23 mouse cellular contexts compared by ENCODE assay signal in genomic region chr8:94549041-94549440, GRCm38 (mm10). TPM values are rescaled to one million over a fixed set of nuclear protein-coding genes. Genes with fewer than 3 reads are reported as not detected.
DNase-seq lines count a peak whose midpoint lies in the region; ATAC-seq and TF ChIP-seq lines count a peak whose summit lies in the region.
"Had no signal": no experiment of that assay in that cellular context is flagged by ENCODE, and none has a peak within 500 bp of the region (broad histone marks: within the 10 kb centered on the region; RNA-seq: fewer than 3 reads in every experiment).

No protein-coding gene starts in this region.

- no peak overlapping the region for H3K4me3 ChIP-seq in forebrain, embryonic 12.5 days (replicated peaks)
- H3K4me3 ChIP-seq in forebrain, embryonic 13.5 days, result no peak overlapping the region
- H3K4me3 ChIP-seq in hindbrain, postnatal 0 days (ENCODE audit: low read length), result no peak overlapping the region
- no peak overlapping the region for H3K4me3 ChIP-seq in hindbrain, embryonic 11.5 days (ENCODE audit: low read depth, low read length)
- no peak overlapping the region for H3K4me3 ChIP-seq in midbrain, embryonic 11.5 days (ENCODE audit: low read depth, low read length)
- no peak overlapping the region for H3K4me3 ChIP-seq in midbrain, embryonic 15.5 days
- H3K4me3 ChIP-seq in brown adipose tissue, adult 24 weeks (ENCODE audit: insufficient read depth, low read depth, low read length), result no peak overlapping the region
- H3K4me3 ChIP-seq: heart, embryonic 15.5 days; hindbrain, embryonic 13.5 days; limb, embryonic 10.5 days; neural tube, embryonic 15.5 days had no signal

- no peaks in the 10 kb centered on the region for H3K9me3 ChIP-seq in forebrain, embryonic 12.5 days
- no peaks in the 10 kb centered on the region for H3K9me3 ChIP-seq in forebrain, embryonic 13.5 days (replicated peaks)
- no peaks in the 10 kb centered on the region for H3K9me3 ChIP-seq in hindbrain, postnatal 0 days (ENCODE audit: low read length)
- H3K9me3 ChIP-seq in hindbrain, embryonic 11.5 days (ENCODE audit: control insufficient read depth, low read length), result no peaks in the 10 kb centered on the region
- no peaks in the 10 kb centered on the region for H3K9me3 ChIP-seq in midbrain, embryonic 11.5 days (ENCODE audit: control insufficient read depth, low read length)
- H3K9me3 ChIP-seq in midbrain, embryonic 15.5 days, result no peaks in the 10 kb centered on the region
- H3K9me3 ChIP-seq: heart, embryonic 15.5 days; hindbrain, embryonic 13.5 days; limb, embryonic 10.5 days; neural tube, embryonic 15.5 days had no signal

- TF ChIP-seq CTCF in hindbrain, postnatal 0 days (IDR thresholded peaks at IDR 0.05; ENCODE audit: low read depth), result no peak

- DNase-seq in hindbrain, postnatal 0 days (ENCODE audit: low spot score), result no peak
- DNase-seq in hindbrain, embryonic 11.5 days (ENCODE audit: low spot score), result no peak
- no peak for DNase-seq in midbrain, embryonic 11.5 days (ENCODE audit: low spot score, missing footprints)
- DNase-seq: adrenal gland, postnatal 36 days; cerebellum, adult 8-10 months; heart, adult 11 months; kidney, postnatal 10 days; lung, adult 2 months; right cerebral cortex, postnatal 14 days; spleen, adult 18-20 months had no signal

- no peak overlapping the region for H3K27ac ChIP-seq in forebrain, embryonic 12.5 days
- H3K27ac ChIP-seq in forebrain, embryonic 13.5 days, result no peak overlapping the region
- H3K27ac ChIP-seq in hindbrain, postnatal 0 days, result peak overlapping the region; percentile 29; the same call in 1 of the 2 replicates
- no peak overlapping the region for H3K27ac ChIP-seq in hindbrain, embryonic 11.5 days (ENCODE audit: low read depth, low read length)
- H3K27ac ChIP-seq in midbrain, embryonic 11.5 days (ENCODE audit: low read depth, low read length), result no peak overlapping the region
- no peak overlapping the region for H3K27ac ChIP-seq in midbrain, embryonic 15.5 days
- peak overlapping the region; percentile 31 for H3K27ac ChIP-seq in brown adipose tissue, adult 24 weeks (replicated peaks; ENCODE audit: low read depth, low read length)
- H3K27ac ChIP-seq: heart, embryonic 15.5 days; hindbrain, embryonic 13.5 days; limb, embryonic 10.5 days had no signal

- H3K36me3 ChIP-seq in forebrain, embryonic 12.5 days (replicated peaks), result no peaks in the 10 kb centered on the region
- no peaks in the 10 kb centered on the region for H3K36me3 ChIP-seq in forebrain, embryonic 13.5 days (ENCODE audit: poor library complexity, severe bottlenecking)
- no peaks in the 10 kb centered on the region for H3K36me3 ChIP-seq in hindbrain, postnatal 0 days (ENCODE audit: insufficient read depth, low read length)
- no peaks in the 10 kb centered on the region for H3K36me3 ChIP-seq in hindbrain, embryonic 11.5 days (ENCODE audit: control insufficient read depth, insufficient read depth, low read length)
- H3K36me3 ChIP-seq in midbrain, embryonic 11.5 days (ENCODE audit: control insufficient read depth, insufficient read depth, low read length), result no peaks in the 10 kb centered on the region
- H3K36me3 ChIP-seq in midbrain, embryonic 15.5 days (replicated peaks), result no peaks in the 10 kb centered on the region
- H3K36me3 ChIP-seq: heart, embryonic 15.5 days; hindbrain, embryonic 13.5 days; limb, embryonic 10.5 days; neural tube, embryonic 15.5 days had no signal

- ATAC-seq in forebrain, embryonic 12.5 days (ENCODE audit: low FRiP score), result no peak
- ATAC-seq in forebrain, embryonic 13.5 days, result no peak
- ATAC-seq in hindbrain, postnatal 0 days, result no peak
- ATAC-seq in hindbrain, embryonic 11.5 days (ENCODE audit: low FRiP score), result no peak
- no peak for ATAC-seq in midbrain, embryonic 11.5 days (ENCODE audit: low FRiP score)
- no peak for ATAC-seq in midbrain, embryonic 15.5 days (replicated peaks)
- ATAC-seq in frontal cortex, adult (ENCODE audit: low TSS enrichment), result no peak
- ATAC-seq: CD4-positive, CD25-positive, alpha-beta regulatory T cell, adult 4 months; forebrain, embryonic 16.5 days; intestine, postnatal 0 days had no signal

- H3K4me2 ChIP-seq in forebrain, embryonic 12.5 days, result no peak overlapping the region
- no peak overlapping the region for H3K4me2 ChIP-seq in forebrain, embryonic 13.5 days
- no peak overlapping the region for H3K4me2 ChIP-seq in hindbrain, postnatal 0 days (ENCODE audit: low read depth, low read length)
- H3K4me2 ChIP-seq in hindbrain, embryonic 11.5 days (replicated peaks; ENCODE audit: low read depth, low read length), result no peak overlapping the region
- no peak overlapping the region for H3K4me2 ChIP-seq in midbrain, embryonic 11.5 days
- no peak overlapping the region for H3K4me2 ChIP-seq in midbrain, embryonic 15.5 days
- H3K4me2 ChIP-seq: heart, embryonic 15.5 days; hindbrain, embryonic 13.5 days; liver, embryonic 11.5 days; neural tube, embryonic 15.5 days had no signal

- H3K9ac ChIP-seq in forebrain, embryonic 12.5 days, result 0 out of 2 replicates have a peak overlapping the region, but pooled peaks have one; percentile 12
- no peak overlapping the region for H3K9ac ChIP-seq in forebrain, embryonic 13.5 days
- H3K9ac ChIP-seq in hindbrain, postnatal 0 days (replicated peaks; ENCODE audit: low read length), result no peak overlapping the region
- H3K9ac ChIP-seq in hindbrain, embryonic 11.5 days (ENCODE audit: low read depth, low read length), result no peak overlapping the region
- 0 out of 2 replicates have a peak overlapping the region, but pooled peaks have one; percentile 39 for H3K9ac ChIP-seq in midbrain, embryonic 11.5 days (ENCODE audit: low read length)
- no peak overlapping the region for H3K9ac ChIP-seq in midbrain, embryonic 15.5 days
- H3K9ac ChIP-seq: heart, embryonic 15.5 days; hindbrain, embryonic 13.5 days; neural tube, embryonic 15.5 days had no signal

- H3K4me1 ChIP-seq in forebrain, embryonic 12.5 days, result peaks cover 45% of the 10 kb centered on the region
- H3K4me1 ChIP-seq in forebrain, embryonic 13.5 days, result peaks cover 39% of the 10 kb centered on the region
- peaks cover 17% of the 10 kb centered on the region for H3K4me1 ChIP-seq in hindbrain, postnatal 0 days (ENCODE audit: insufficient read depth, low read length)
- H3K4me1 ChIP-seq in hindbrain, embryonic 11.5 days (replicated peaks; ENCODE audit: control insufficient read depth, insufficient read depth, low read length), result peaks cover 8% of the 10 kb centered on the region; the same call in 1 of the 2 replicates
- H3K4me1 ChIP-seq in midbrain, embryonic 11.5 days (ENCODE audit: control insufficient read depth, insufficient read depth, low read length), result peaks cover 30% of the 10 kb centered on the region
- H3K4me1 ChIP-seq in midbrain, embryonic 15.5 days, result peaks cover 24% of the 10 kb centered on the region
- H3K4me1 ChIP-seq in brown adipose tissue, adult 24 weeks (ENCODE audit: control insufficient read depth, insufficient read depth, insufficient read length, low read length), result peaks cover 3% of the 10 kb centered on the region

- WGBS in forebrain, embryonic 12.5 days, result 63% methylated on average over 5 of the region's 5 CpGs
- 55% methylated on average over 5 of the region's 5 CpGs for WGBS in forebrain, embryonic 13.5 days
- WGBS in hindbrain, postnatal 0 days, result 42% methylated on average over 5 of the region's 5 CpGs
- 69% methylated on average over 5 of the region's 5 CpGs for WGBS in hindbrain, embryonic 11.5 days
- 59% methylated on average over 5 of the region's 5 CpGs for WGBS in midbrain, embryonic 11.5 days
- 55% methylated on average over 5 of the region's 5 CpGs for WGBS in midbrain, embryonic 15.5 days

- no peaks in the 10 kb centered on the region for H3K27me3 ChIP-seq in forebrain, embryonic 12.5 days
- H3K27me3 ChIP-seq in forebrain, embryonic 13.5 days, result no peaks in the 10 kb centered on the region
- no peaks in the 10 kb centered on the region for H3K27me3 ChIP-seq in hindbrain, postnatal 0 days (ENCODE audit: insufficient read depth, low read length)
- no peaks in the 10 kb centered on the region for H3K27me3 ChIP-seq in hindbrain, embryonic 11.5 days (ENCODE audit: control insufficient read depth, insufficient read depth, low read length)
- peaks cover 3% of the 10 kb centered on the region; the same call in 1 of the 2 replicates for H3K27me3 ChIP-seq in midbrain, embryonic 11.5 days (ENCODE audit: control insufficient read depth, insufficient read depth, low read length)
- H3K27me3 ChIP-seq in midbrain, embryonic 15.5 days (replicated peaks), result no peaks in the 10 kb centered on the region
- H3K27me3 ChIP-seq: heart, embryonic 15.5 days; neural tube, embryonic 15.5 days had no signal

RNA-seq across cellular contexts. Expression of gene Cpne2, which starts 16.3 kb away (rescaled TPM):
- 18.2 and 18.5 TPM in 2 replicates for polyA plus RNA-seq in forebrain, embryonic 12.5 days (2016; fragmentation: Nextera tagmentation; extraction: Ambion mirVana)
- polyA plus RNA-seq in forebrain, embryonic 13.5 days (2015; fragmentation: Nextera tagmentation; extraction: Ambion mirVana), result 14.3 and 18.6 TPM in 2 replicates
- 45.5 and 57.8 TPM in 2 replicates for total RNA-seq in hindbrain, postnatal 0 days (2014; rRNA removed)
- polyA plus RNA-seq in hindbrain, postnatal 0 days (2015; fragmentation: Nextera tagmentation; extraction: Ambion mirVana), result 33.6 and 39.3 TPM in 2 replicates
- polyA plus RNA-seq in hindbrain, embryonic 11.5 days (2014; fragmentation: Nextera tagmentation; extraction: Ambion mirVana), result 9.8 and 10.1 TPM in 2 replicates
- polyA plus RNA-seq in midbrain, embryonic 11.5 days (2014; fragmentation: Nextera tagmentation; extraction: Ambion mirVana), result 11.1 and 12.4 TPM in 2 replicates
- polyA plus RNA-seq in midbrain, embryonic 15.5 days (2015; fragmentation: Nextera tagmentation; extraction: Ambion mirVana), result 15.2 and 18.8 TPM in 2 replicates
- 4.9 and 6.0 TPM in 2 replicates for polyA plus RNA-seq in brown adipose tissue, adult 24 weeks (2012; ENCODE audit: insufficient read depth, insufficient read length, missing spikeins)

RNA-seq across cellular contexts. Expression of gene Rspry1, which starts 52.7 kb away (rescaled TPM):
- 53.4 and 54.7 TPM in 2 replicates for polyA plus RNA-seq in forebrain, embryonic 12.5 days (2016; fragmentation: Nextera tagmentation; extraction: Ambion mirVana)
- polyA plus RNA-seq in forebrain, embryonic 13.5 days (2015; fragmentation: Nextera tagmentation; extraction: Ambion mirVana), result 48.1 and 54.3 TPM in 2 replicates
- 29.6 and 36.1 TPM in 2 replicates for total RNA-seq in hindbrain, postnatal 0 days (2014; rRNA removed)
- 31.4 and 34.1 TPM in 2 replicates for polyA plus RNA-seq in hindbrain, postnatal 0 days (2015; fragmentation: Nextera tagmentation; extraction: Ambion mirVana)
- 45.5 and 50.4 TPM in 2 replicates for polyA plus RNA-seq in hindbrain, embryonic 11.5 days (2014; fragmentation: Nextera tagmentation; extraction: Ambion mirVana)
- polyA plus RNA-seq in midbrain, embryonic 11.5 days (2014; fragmentation: Nextera tagmentation; extraction: Ambion mirVana), result 50.7 and 51.9 TPM in 2 replicates
- polyA plus RNA-seq in midbrain, embryonic 15.5 days (2015; fragmentation: Nextera tagmentation; extraction: Ambion mirVana), result 53.3 and 56.1 TPM in 2 replicates
- polyA plus RNA-seq in brown adipose tissue, adult 24 weeks (2012; ENCODE audit: insufficient read depth, insufficient read length, missing spikeins), result 13.9 and 15.6 TPM in 2 replicates

RNA-seq across cellular contexts. Expression of gene Fam192a, which starts 52.8 kb away (rescaled TPM):
- polyA plus RNA-seq in forebrain, embryonic 12.5 days (2016; fragmentation: Nextera tagmentation; extraction: Ambion mirVana), result 116 and 122 TPM in 2 replicates
- 108 TPM in 2 replicates for polyA plus RNA-seq in forebrain, embryonic 13.5 days (2015; fragmentation: Nextera tagmentation; extraction: Ambion mirVana)
- 24.4 and 32.7 TPM in 2 replicates for total RNA-seq in hindbrain, postnatal 0 days (2014; rRNA removed)
- polyA plus RNA-seq in hindbrain, postnatal 0 days (2015; fragmentation: Nextera tagmentation; extraction: Ambion mirVana), result 64.6 and 66.9 TPM in 2 replicates
- polyA plus RNA-seq in hindbrain, embryonic 11.5 days (2014; fragmentation: Nextera tagmentation; extraction: Ambion mirVana), result 110 TPM in 2 replicates
- 107 and 127 TPM in 2 replicates for polyA plus RNA-seq in midbrain, embryonic 11.5 days (2014; fragmentation: Nextera tagmentation; extraction: Ambion mirVana)
- polyA plus RNA-seq in midbrain, embryonic 15.5 days (2015; fragmentation: Nextera tagmentation; extraction: Ambion mirVana), result 75.0 and 75.2 TPM in 2 replicates
- 31.0 and 41.0 TPM in 2 replicates for polyA plus RNA-seq in brown adipose tissue, adult 24 weeks (2012; ENCODE audit: insufficient read depth, insufficient read length, missing spikeins)

Comparison
In these comparisons a context has a peak if more than half of its experiments do, and no peak if none do; other contexts are left out.
1. H3K27ac ChIP-seq: peak in hindbrain, postnatal 0 days (single experiment) and brown adipose tissue, adult 24 weeks (single experiment); none in forebrain, embryonic 12.5 days (single experiment), forebrain, embryonic 13.5 days (single experiment), hindbrain, embryonic 11.5 days (single experiment), midbrain, embryonic 11.5 days (single experiment) and midbrain, embryonic 15.5 days (single experiment).
2. H3K9ac ChIP-seq: peak in forebrain, embryonic 12.5 days (single experiment) and midbrain, embryonic 11.5 days (single experiment); none in forebrain, embryonic 13.5 days (single experiment), hindbrain, postnatal 0 days (single experiment), hindbrain, embryonic 11.5 days (single experiment) and midbrain, embryonic 15.5 days (single experiment).